Mouse (Mus musculus) midbrain, embryonic 14.5 days (tissue): ENCODE data around the gene Map2k6. TPM values are rescaled to one million over a fixed set of nuclear protein-coding genes. Genes with fewer than 3 reads are reported as not detected.

Experiments used
- ATAC-seq: fragments of 200-750 bp; cut with Nextera tagmentation; 2 replicates; pipeline ENCODE4 v1.8.0; 2017; ENCODE audit warnings: moderate number of reproducible peaks, moderate library complexity; ENCODE audit not compliant: low FRiP score, low TSS enrichment
- DNase-seq: peaks from one replicate; pipeline ENCODE4 v3.0.0-alpha.2; 2015
- H3K27ac ChIP-seq: fragments of 300-500 bp; sonication (generic); replicated peaks from 2 replicates; pipeline ENCODE4 v1.5.1; 2014; ENCODE audit warnings: mild to moderate bottlenecking, low read depth, low read length, moderate library complexity
- H3K27me3 ChIP-seq: fragments of 300-500 bp; sonication (generic); 2 replicates; pipeline ENCODE4 v1.6.1; 2014; ENCODE audit warnings: low read length, control low read depth, mixed read lengths; ENCODE audit not compliant: control insufficient read depth, insufficient read depth
- H3K36me3 ChIP-seq: fragments of 300-500 bp; sonication (generic); 2 replicates; pipeline ENCODE4 v1.6.1; 2014; ENCODE audit warnings: low read length, control low read depth; ENCODE audit not compliant: control insufficient read depth, insufficient read depth
- H3K4me1 ChIP-seq: fragments of 300-500 bp; sonication (generic); 2 replicates; pipeline ENCODE4 v1.6.1; 2014; ENCODE audit warnings: mild to moderate bottlenecking, antibody characterized with exemption, low read length, control low read depth; ENCODE audit not compliant: control insufficient read depth, insufficient read depth
- H3K4me2 ChIP-seq: fragments of 300-500 bp; sonication (generic); 2 replicates; pipeline ENCODE4 v1.6.1; 2014; ENCODE audit warnings: mild to moderate bottlenecking, low read length, moderate library complexity
- H3K4me3 ChIP-seq: fragments of 300-500 bp; sonication (generic); replicated peaks from 2 replicates; pipeline ENCODE4 v1.5.1; 2014; ENCODE audit warnings: low read depth, low read length
- H3K9ac ChIP-seq: fragments of 300-500 bp; sonication (generic); replicated peaks from 2 replicates; pipeline ENCODE4 v1.6.1; 2014; ENCODE audit warnings: mild to moderate bottlenecking, low read length, moderate library complexity
- H3K9me3 ChIP-seq: fragments of 300-500 bp; sonication (generic); 2 replicates; pipeline ENCODE4 v1.6.1; 2016; ENCODE audit warnings: low read length, control low read depth, mixed read lengths; ENCODE audit not compliant: control insufficient read depth
- WGBS: fragments of 180-500 bp; shearing (Covaris S2); extraction: QIAGEN DNeasy Blood & Tissue Kit; methylation state at CpG from one replicate; pipeline ENCODE4 v1.1.7; 2014; 5-methylcytosine and 5-hydroxymethylcytosine counted together
- polyA plus RNA-seq: library from polyadenylated mRNA; unstranded; fragments of >200 nt; fragmentation: Nextera tagmentation; extraction: Ambion mirVana; gene quantifications from 2 replicates; pipeline ENCODE4 v1.2.1, GENCODE M21; 2014

Gene Map2k6
- polyA plus RNA-seq, 1 experiment from 2014 or later = 26.2 TPM

- no peak overlapping the region for H3K4me3 ChIP-seq
- no peaks in the 10 kb centered on the region for H3K36me3 ChIP-seq
- no peak overlapping the region for H3K9ac ChIP-seq
- 97% methylated on average over 4 of the region's 4 CpGs for WGBS
- peaks cover 21% of the 10 kb centered on the region for H3K4me1 ChIP-seq
- DNase-seq (no peak), ATAC-seq (no peak)
- H3K27ac ChIP-seq = no peak overlapping the region
- H3K27me3 ChIP-seq = no peaks in the 10 kb centered on the region
- H3K4me2 ChIP-seq = no peak overlapping the region
- no peaks in the 10 kb centered on the region for H3K9me3 ChIP-seq
Measured at GRCm38 (mm10) chr11:110450758-110451121, 51.8 kb downstream of the Map2k6 start.

GRCm38 (mm10) chr11:110451590-110451989 is 52.7 kb downstream of the Map2k6 start:
- Histone ChIP-seq H3K9me3 (no peaks in the 10 kb centered on the region), H3K4me3 (no peak overlapping the region), H3K27me3 (no peaks in the 10 kb centered on the region), H3K36me3 (no peaks in the 10 kb centered on the region), H3K4me1 (peaks cover 21% of the 10 kb centered on the region), H3K27ac (no peak overlapping the region), H3K9ac (no peak overlapping the region), H3K4me2 (no peak overlapping the region)
- no peak for ATAC-seq
- WGBS = 91% methylated on average over 7 of the region's 7 CpGs
- DNase-seq = no peak

GRCm38 (mm10) chr11:110453445-110454154 is 54.7 kb downstream of the Map2k6 start:
- Histone ChIP-seq H3K4me3 (no peak overlapping the region), H3K27ac (no peak overlapping the region), H3K9ac (no peak overlapping the region), H3K4me2 (no peak overlapping the region), H3K4me1 (peaks cover 18% of the 10 kb centered on the region), H3K36me3 (no peaks in the 10 kb centered on the region), H3K9me3 (no peaks in the 10 kb centered on the region), H3K27me3 (no peaks in the 10 kb centered on the region)
- 97% methylated on average over 5 of the region's 5 CpGs for WGBS
- DNase-seq (no peak), ATAC-seq (no peak)

GRCm38 (mm10) chr11:110457441-110457912 is 58.6 kb downstream of the Map2k6 start:
- no peak for DNase-seq
- no peak overlapping the region for H3K9ac ChIP-seq
- no peaks in the 10 kb centered on the region for H3K9me3 ChIP-seq

GRCm38 (mm10) chr11:110460480-110460879 is 61.6 kb downstream of the Map2k6 start:
- WGBS = 51% methylated on average over 2 of the region's 2 CpGs
- H3K9ac ChIP-seq = no peak overlapping the region
- no peak overlapping the region for H3K27ac ChIP-seq
- H3K4me1 ChIP-seq = peaks cover 18% of the 10 kb centered on the region; the same call in 1 of the 2 replicates
- no peaks in the 10 kb centered on the region for H3K36me3 ChIP-seq
- H3K9me3 ChIP-seq = no peaks in the 10 kb centered on the region
- DNase-seq = no peak
- H3K4me3 ChIP-seq = no peak overlapping the region
- no peaks in the 10 kb centered on the region for H3K27me3 ChIP-seq
- H3K4me2 ChIP-seq = no peak overlapping the region
- ATAC-seq = no peak

More at GRCm38 (mm10) chr11:110457441-110457912, 58.6 kb downstream of the Map2k6 start:
- WGBS = 54% methylated on average over 7 of the region's 7 CpGs
- peaks cover 11% of the 10 kb centered on the region; the same call in 1 of the 2 replicates for H3K4me1 ChIP-seq
- no peak overlapping the region for H3K4me3 ChIP-seq
- no peaks in the 10 kb centered on the region for H3K27me3 ChIP-seq
- ATAC-seq = no peak
- no peak overlapping the region for H3K27ac ChIP-seq
- no peak overlapping the region for H3K4me2 ChIP-seq
- H3K36me3 ChIP-seq = no peaks in the 10 kb centered on the region

- Histone ChIP-seq H3K9ac (no peak overlapping the region), H3K27ac (no peak overlapping the region), H3K36me3 (no peaks in the 10 kb centered on the region), H3K4me2 (no peak overlapping the region), H3K27me3 (no peaks in the 10 kb centered on the region), H3K4me3 (no peak overlapping the region), H3K4me1 (peaks cover 18% of the 10 kb centered on the region; the same call in 1 of the 2 replicates), H3K9me3 (no peaks in the 10 kb centered on the region)
- no peak for DNase-seq
- ATAC-seq = no peak
- WGBS = 95% methylated on average over 17 of the region's 17 CpGs
Measured at GRCm38 (mm10) chr11:110461560-110462331, 62.8 kb downstream of the Map2k6 start.

GRCm38 (mm10) chr11:110462975-110463578 is 64.2 kb downstream of the Map2k6 start:
- no peak for DNase-seq
- no peak overlapping the region for H3K4me2 ChIP-seq
- H3K36me3 ChIP-seq = no peaks in the 10 kb centered on the region
- H3K27me3 ChIP-seq = no peaks in the 10 kb centered on the region
- no peak overlapping the region for H3K4me3 ChIP-seq
- H3K27ac ChIP-seq = no peak overlapping the region
- WGBS = 73% methylated on average over 8 of the region's 8 CpGs
- H3K4me1 ChIP-seq = peaks cover 18% of the 10 kb centered on the region; the same call in 1 of the 2 replicates
- H3K9ac ChIP-seq = no peak overlapping the region
- H3K9me3 ChIP-seq = no peaks in the 10 kb centered on the region
- ATAC-seq = no peak

- DNase-seq (no peak), ATAC-seq (no peak)
- H3K27me3 ChIP-seq = no peaks in the 10 kb centered on the region
- H3K9me3 ChIP-seq = no peaks in the 10 kb centered on the region
- no peak overlapping the region for H3K4me2 ChIP-seq
- H3K27ac ChIP-seq = no peak overlapping the region
- H3K36me3 ChIP-seq = no peaks in the 10 kb centered on the region
- no peak overlapping the region for H3K4me3 ChIP-seq
- no peak overlapping the region for H3K9ac ChIP-seq
- peaks cover 16% of the 10 kb centered on the region; the same call in 1 of the 2 replicates for H3K4me1 ChIP-seq
- WGBS = 62% methylated on average over 9 of the region's 9 CpGs
Measured at GRCm38 (mm10) chr11:110463801-110464200, 64.9 kb downstream of the Map2k6 start.
